Mouse (Mus musculus) heart, embryonic 15.5 days (tissue): Measurements from ENCODE around the gene Ntsr1. TPM values are rescaled to one million over a fixed set of nuclear protein-coding genes. Genes with fewer than 3 reads are reported as not detected.

Experiments
- ATAC-seq: fragments of 200-750 bp; cut with Nextera tagmentation; replicated peaks from 2 replicates; pipeline ENCODE4 v1.8.0; 2017; ENCODE audit warnings: low read depth, moderate TSS enrichment; ENCODE audit not compliant: insufficient number of reproducible peaks, insufficient read depth, low FRiP score
- H3K27ac ChIP-seq: fragments of 300-500 bp; sonication (generic); 2 replicates; pipeline ENCODE4 v1.5.1; 2015; ENCODE audit warnings: mild to moderate bottlenecking, inconsistent platforms
- H3K27me3 ChIP-seq: fragments of 300-500 bp; sonication (generic); 2 replicates; pipeline ENCODE4 v1.6.1; 2015; ENCODE audit warnings: inconsistent platforms
- H3K36me3 ChIP-seq: fragments of 300-500 bp; sonication (generic); 2 replicates; pipeline ENCODE4 v1.6.1; 2015; ENCODE audit warnings: mild to moderate bottlenecking, inconsistent platforms
- H3K4me1 ChIP-seq: fragments of 300-500 bp; sonication (generic); replicated peaks from 2 replicates; pipeline ENCODE4 v1.6.1; 2015; ENCODE audit warnings: inconsistent platforms
- H3K4me2 ChIP-seq: fragments of 300-500 bp; sonication (generic); 2 replicates; pipeline ENCODE4 v1.6.1; 2015; ENCODE audit warnings: inconsistent platforms, mild to moderate bottlenecking, moderate library complexity
- H3K4me3 ChIP-seq: fragments of 300-500 bp; sonication (generic); 2 replicates; pipeline ENCODE4 v1.5.1; 2015; ENCODE audit warnings: mild to moderate bottlenecking, inconsistent platforms
- H3K9ac ChIP-seq: fragments of 300-500 bp; sonication (generic); 2 replicates; pipeline ENCODE4 v1.6.1; 2015; ENCODE audit warnings: mild to moderate bottlenecking, inconsistent platforms
- H3K9me3 ChIP-seq: fragments of 300-500 bp; sonication (generic); replicated peaks from 2 replicates; pipeline ENCODE4 v1.6.1; 2016; ENCODE audit warnings: inconsistent platforms
- WGBS: fragments of 180-500 bp; shearing (Covaris S2); methylation state at CpG from one replicate; pipeline ENCODE4 v1.1.7; 2015; ENCODE audit warnings: mixed read lengths; 5-methylcytosine and 5-hydroxymethylcytosine counted together
- polyA plus RNA-seq: library from polyadenylated mRNA; unstranded; fragments of >200 nt; fragmentation: Nextera tagmentation; extraction: Ambion mirVana; gene quantifications from 2 replicates; pipeline ENCODE4 v1.2.1, GENCODE M21; 2015

The Ntsr1 gene
- polyA plus RNA-seq, 1 experiment from 2014 or later = 1.8 TPM

GRCm38 (mm10) chr2:180508455-180509115, 8.8 kb downstream of the Ntsr1 start:
- WGBS = 78% methylated on average over 14 of the region's 14 CpGs
- H3K4me1 ChIP-seq = peaks cover 13% of the 10 kb centered on the region
- H3K27me3 ChIP-seq = 0 out of 2 replicates have a peak, but pooled peaks cover 1% of the 10 kb centered on the region
- H3K27ac ChIP-seq = no peak overlapping the region
- no peaks in the 10 kb centered on the region for H3K9me3 ChIP-seq
- H3K9ac ChIP-seq = no peak overlapping the region
- no peak overlapping the region for H3K4me2 ChIP-seq
- ATAC-seq = no peak
- no peaks in the 10 kb centered on the region for H3K36me3 ChIP-seq
- no peak overlapping the region for H3K4me3 ChIP-seq

- Histone ChIP-seq H3K36me3 (no peaks in the 10 kb centered on the region), H3K4me1 (peaks cover 13% of the 10 kb centered on the region), H3K27me3 (no peaks in the 10 kb centered on the region), H3K4me3 (no peak overlapping the region), H3K27ac (no peak overlapping the region), H3K9me3 (no peaks in the 10 kb centered on the region), H3K4me2 (no peak overlapping the region), H3K9ac (no peak overlapping the region)
- 73% methylated on average over 5 of the region's 5 CpGs for WGBS
- no peak for ATAC-seq
Observed at GRCm38 (mm10) chr2:180510867-180511266, 11.1 kb downstream of the Ntsr1 start.

GRCm38 (mm10) chr2:180511875-180512661, 12.3 kb downstream of the Ntsr1 start:
- H3K4me1 ChIP-seq = peaks cover 13% of the 10 kb centered on the region
- ATAC-seq = no peak
- H3K9me3 ChIP-seq = no peaks in the 10 kb centered on the region
- no peak overlapping the region for H3K4me2 ChIP-seq
- H3K27me3 ChIP-seq = no peaks in the 10 kb centered on the region
- WGBS = 50% methylated on average over 13 of the region's 13 CpGs
- H3K36me3 ChIP-seq = no peaks in the 10 kb centered on the region
- no peak overlapping the region for H3K9ac ChIP-seq
- H3K27ac ChIP-seq = no peak overlapping the region
- no peak overlapping the region for H3K4me3 ChIP-seq

GRCm38 (mm10) chr2:180513019-180513418, 13.2 kb downstream of the Ntsr1 start:
- Histone ChIP-seq H3K27ac (no peak overlapping the region), H3K27me3 (no peaks in the 10 kb centered on the region), H3K4me3 (no peak overlapping the region), H3K36me3 (no peaks in the 10 kb centered on the region), H3K9ac (no peak overlapping the region), H3K9me3 (no peaks in the 10 kb centered on the region), H3K4me2 (no peak overlapping the region), H3K4me1 (peaks cover 13% of the 10 kb centered on the region)
- ATAC-seq = peak; percentile 39; the same call in 1 of the 2 replicates
- 28% methylated on average over 3 of the region's 3 CpGs for WGBS

DNA sequence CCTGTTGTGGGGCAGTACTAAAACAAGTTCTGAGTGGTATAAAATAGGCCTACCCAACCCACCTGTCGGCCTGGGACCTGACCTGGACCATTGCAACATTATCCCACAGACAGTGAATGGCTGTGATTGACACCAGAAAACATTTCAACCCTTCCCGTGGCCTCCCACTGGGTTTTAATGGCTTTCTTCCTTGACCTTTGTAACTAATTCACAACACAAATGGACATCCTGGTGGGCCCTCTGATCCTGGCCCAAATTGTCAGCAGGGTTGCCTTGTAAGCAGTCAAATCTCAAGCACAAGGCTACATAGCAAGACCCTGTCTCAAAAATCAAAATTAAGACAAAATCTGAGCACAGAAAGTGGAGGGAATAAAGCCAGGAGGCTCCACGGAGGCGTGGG, 14.1 kb downstream of the Ntsr1 start:
- H3K4me2 ChIP-seq = no peak overlapping the region
- H3K27ac ChIP-seq = no peak overlapping the region
- H3K9me3 ChIP-seq = no peaks in the 10 kb centered on the region
- H3K9ac ChIP-seq = no peak overlapping the region
- ATAC-seq = no peak
- 70% methylated on average over 4 of the region's 4 CpGs for WGBS
- H3K4me3 ChIP-seq = no peak overlapping the region
- no peaks in the 10 kb centered on the region for H3K27me3 ChIP-seq
- peaks cover 13% of the 10 kb centered on the region for H3K4me1 ChIP-seq
- no peaks in the 10 kb centered on the region for H3K36me3 ChIP-seq

GRCm38 (mm10) chr2:180521437-180522221, 21.9 kb downstream of the Ntsr1 start:
- Histone ChIP-seq H3K4me1 (no peaks in the 10 kb centered on the region), H3K9me3 (no peaks in the 10 kb centered on the region), H3K4me2 (no peak overlapping the region), H3K36me3 (no peaks in the 10 kb centered on the region), H3K27me3 (peaks cover 28% of the 10 kb centered on the region), H3K4me3 (no peak overlapping the region), H3K27ac (no peak overlapping the region), H3K9ac (no peak overlapping the region)
- 54% methylated on average over 5 of the region's 5 CpGs for WGBS
- no peak for ATAC-seq

- Histone ChIP-seq H3K4me2 (no peak overlapping the region), H3K9me3 (no peaks in the 10 kb centered on the region), H3K4me1 (no peaks in the 10 kb centered on the region), H3K27ac (no peak overlapping the region), H3K9ac (no peak overlapping the region), H3K27me3 (peaks cover 38% of the 10 kb centered on the region), H3K4me3 (no peak overlapping the region), H3K36me3 (no peaks in the 10 kb centered on the region)
- 65% methylated on average over 4 of the region's 4 CpGs for WGBS
- ATAC-seq = no peak
Observed at GRCm38 (mm10) chr2:180522825-180523224, 23.0 kb downstream of the Ntsr1 start.

DNA sequence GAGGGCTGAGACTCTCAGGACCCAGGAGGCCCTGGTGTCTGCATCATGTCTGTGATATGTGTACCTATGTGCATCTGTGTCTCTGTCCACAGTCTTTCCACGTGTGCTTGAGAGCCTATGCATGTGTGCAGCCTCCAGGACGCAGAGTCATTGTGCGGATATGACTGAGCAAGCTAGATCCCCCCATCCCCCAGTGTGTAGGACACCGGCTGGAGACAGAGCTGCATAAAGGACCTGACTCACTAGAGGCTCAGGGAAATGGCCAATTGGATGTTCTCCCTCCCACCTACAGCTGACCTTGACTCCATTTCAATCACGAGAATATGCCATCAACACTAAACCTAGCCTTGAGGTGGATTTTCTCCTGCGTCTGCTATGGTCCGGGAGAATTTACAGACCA, 27.7 kb downstream of the Ntsr1 start:
- H3K4me2 ChIP-seq = no peak overlapping the region
- no peaks in the 10 kb centered on the region; the same call in 1 of the 2 replicates for H3K4me1 ChIP-seq
- H3K9me3 ChIP-seq = no peaks in the 10 kb centered on the region
- H3K36me3 ChIP-seq = no peaks in the 10 kb centered on the region
- no peak overlapping the region for H3K27ac ChIP-seq
- ATAC-seq = no peak
- H3K9ac ChIP-seq = no peak overlapping the region
- H3K27me3 ChIP-seq = peaks cover 49% of the 10 kb centered on the region
- H3K4me3 ChIP-seq = no peak overlapping the region
- 53% methylated on average over 7 of the region's 7 CpGs for WGBS

- Histone ChIP-seq H3K9me3 (no peaks in the 10 kb centered on the region), H3K4me2 (no peak overlapping the region), H3K4me1 (no peaks in the 10 kb centered on the region; the same call in 1 of the 2 replicates), H3K36me3 (no peaks in the 10 kb centered on the region), H3K9ac (no peak overlapping the region), H3K27me3 (peaks cover 49% of the 10 kb centered on the region), H3K4me3 (no peak overlapping the region), H3K27ac (no peak overlapping the region)
- 10% methylated on average over 8 of the region's 8 CpGs for WGBS
- ATAC-seq = no peak
Observed at GRCm38 (mm10) chr2:180527883-180528282, 28.1 kb downstream of the Ntsr1 start.

- Histone ChIP-seq H3K36me3 (no peaks in the 10 kb centered on the region), H3K27me3 (peaks cover 35% of the 10 kb centered on the region), H3K9ac (no peak overlapping the region), H3K9me3 (no peaks in the 10 kb centered on the region), H3K4me2 (no peak overlapping the region), H3K4me1 (no peaks in the 10 kb centered on the region; the same call in 1 of the 2 replicates), H3K27ac (no peak overlapping the region), H3K4me3 (no peak overlapping the region)
- WGBS = 25% methylated on average over 7 of the region's 7 CpGs
- no peak for ATAC-seq
Observed at GRCm38 (mm10) chr2:180530130-180530529, 30.4 kb downstream of the Ntsr1 start.

GRCm38 (mm10) chr2:180530584-180530983, 30.8 kb downstream of the Ntsr1 start:
- H3K4me3 ChIP-seq = no peak overlapping the region
- ATAC-seq = no peak
- H3K9me3 ChIP-seq = no peaks in the 10 kb centered on the region
- peaks cover 31% of the 10 kb centered on the region for H3K27me3 ChIP-seq
- no peak overlapping the region for H3K9ac ChIP-seq
- no peak overlapping the region for H3K4me2 ChIP-seq
- no peak overlapping the region for H3K27ac ChIP-seq
- H3K36me3 ChIP-seq = no peaks in the 10 kb centered on the region
- 28% methylated on average over 3 of the region's 3 CpGs for WGBS
- no peaks in the 10 kb centered on the region; the same call in 1 of the 2 replicates for H3K4me1 ChIP-seq
